Mouse (Mus musculus) thymus, postnatal 36 days (tissue): ENCODE data around the gene Rasgrf2.
"Not testable (repeated sequence)": the region's sequence is repeated elsewhere in the genome, so short reads cannot be mapped to it uniquely, and the experiment has no call there.

ENCODE experiments used
- DNase-seq, 2 experiments: peaks; one replicate each; pipeline ENCODE4 v3.0.0; 2022; ENCODE audit warnings: mixed read lengths in 2 of 2

The Rasgrf2 gene

DNA sequence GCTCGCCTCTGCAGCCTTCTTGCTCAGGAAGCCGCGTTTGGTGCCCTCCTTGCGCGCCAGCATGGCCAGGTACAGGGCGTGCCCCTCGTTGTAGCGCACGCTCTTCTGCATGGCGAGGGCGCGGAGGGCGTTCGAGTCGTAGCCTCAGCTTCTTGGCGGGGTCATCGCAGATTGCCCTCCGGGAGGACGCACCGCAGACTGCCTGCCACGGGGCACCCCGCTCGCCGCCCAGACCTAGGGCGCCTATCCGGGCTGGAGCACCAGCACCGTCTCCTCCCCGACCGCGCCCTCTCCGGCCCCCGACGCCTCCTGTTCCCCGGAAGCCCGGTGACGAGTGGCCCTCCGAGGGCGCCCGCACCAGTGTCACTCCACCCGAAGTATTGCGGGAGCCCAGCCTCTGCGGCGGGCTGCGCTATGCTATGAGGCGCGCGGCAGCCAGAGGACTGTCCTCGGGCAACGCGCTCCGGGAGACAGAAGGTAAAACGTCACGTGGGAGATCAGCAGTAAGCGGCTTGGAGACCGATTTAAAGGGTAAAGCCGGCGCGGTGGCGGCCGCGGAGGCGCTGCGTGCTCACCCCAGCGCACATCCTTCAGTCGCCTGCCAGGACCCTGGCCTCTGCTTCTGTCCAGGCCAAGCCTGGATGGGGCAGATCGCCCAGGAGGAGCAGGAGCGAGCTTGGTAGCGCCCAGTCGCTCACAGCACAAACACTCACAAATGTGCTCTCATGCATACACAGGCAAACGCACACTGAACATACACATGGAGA is at the start of gene Rasgrf2:
TSS of gene Rasgrf2 (minus strand) at position 273 of the 767 bp plus-strand sequence.
- DNase-seq = peak in 1 of 2 experiments; percentile 4

DNA sequence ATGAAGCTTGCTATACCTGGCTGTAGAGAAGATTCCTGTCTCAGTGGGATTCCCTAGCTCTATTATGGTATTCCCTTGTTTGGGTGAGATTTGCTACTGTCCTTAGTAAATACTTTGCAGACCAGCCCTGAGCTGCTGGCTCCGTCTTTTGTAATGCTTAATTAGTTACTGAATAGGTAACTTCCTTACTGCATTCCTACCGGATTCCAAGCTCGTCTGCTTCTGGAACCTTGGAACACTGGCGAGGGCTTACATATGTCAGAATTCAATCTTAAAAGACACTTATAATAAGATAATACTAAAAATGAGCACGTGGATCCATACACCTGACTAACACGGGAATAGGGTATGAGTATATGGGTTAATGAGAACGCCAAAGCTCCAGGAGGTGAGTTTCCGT is 41.2 kb upstream of the Rasgrf2 start:
- not testable (repeated sequence) for DNase-seq

DNA sequence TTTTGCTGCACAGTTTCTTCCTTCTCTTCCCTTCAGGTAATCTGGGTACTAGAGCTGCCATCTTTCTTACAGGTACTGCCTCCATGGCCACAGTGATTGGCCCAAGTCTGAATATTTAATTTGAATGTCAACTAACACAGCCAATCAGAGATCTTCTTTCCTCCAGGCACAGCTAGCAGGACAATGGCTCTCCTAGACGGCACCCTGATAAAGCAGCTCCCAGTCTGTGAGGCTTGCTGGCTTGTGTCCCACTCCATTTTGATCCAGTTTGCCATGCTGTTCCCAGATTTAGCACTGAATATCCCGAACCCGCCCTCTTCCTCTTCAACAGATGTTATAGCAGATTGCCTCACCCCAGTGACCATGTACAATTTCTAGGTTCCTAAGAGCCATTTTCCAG is 19.1 kb upstream of the Rasgrf2 start:
- DNase-seq = no peak

DNA sequence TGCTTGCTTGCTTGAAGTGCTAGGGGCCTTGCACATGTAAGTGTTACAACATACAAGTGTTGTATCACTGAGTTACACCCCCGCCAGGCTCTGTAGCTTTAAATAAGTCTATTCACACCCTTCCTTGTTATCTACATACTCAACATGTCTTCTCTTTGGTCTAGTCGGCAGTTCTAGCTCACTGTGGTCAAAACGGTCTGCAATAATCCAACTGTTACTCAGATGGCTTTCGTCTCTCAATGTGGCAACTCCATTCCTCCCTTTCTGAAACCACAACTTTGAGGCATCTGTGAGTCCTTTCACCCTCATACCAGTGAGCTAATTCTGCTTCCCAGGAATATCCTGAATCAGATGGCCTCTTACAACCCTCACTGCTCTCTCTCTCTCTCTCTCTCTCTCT is 17.4 kb upstream of the Rasgrf2 start:
- DNase-seq = no peak

DNA sequence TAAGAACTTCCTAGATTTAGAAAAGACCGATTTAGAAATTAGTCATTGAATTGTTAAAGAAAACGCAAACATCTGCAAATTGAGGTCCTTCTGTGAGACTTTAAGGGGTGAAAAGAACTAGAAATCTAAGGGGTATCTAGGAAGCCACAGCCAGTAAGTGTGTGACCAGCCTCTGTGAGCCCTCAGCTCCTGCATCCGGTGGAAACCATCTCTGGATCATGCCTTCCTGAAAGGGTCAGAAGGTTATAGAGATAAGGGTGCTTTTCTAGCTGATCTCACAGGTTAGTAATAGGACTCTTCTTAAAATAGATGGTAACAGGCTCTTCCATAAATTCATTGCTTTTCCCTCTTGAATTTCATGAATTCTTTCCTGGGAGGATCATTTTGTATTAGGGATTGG is 3.3 kb upstream of the Rasgrf2 start:
- DNase-seq = no peak

DNA sequence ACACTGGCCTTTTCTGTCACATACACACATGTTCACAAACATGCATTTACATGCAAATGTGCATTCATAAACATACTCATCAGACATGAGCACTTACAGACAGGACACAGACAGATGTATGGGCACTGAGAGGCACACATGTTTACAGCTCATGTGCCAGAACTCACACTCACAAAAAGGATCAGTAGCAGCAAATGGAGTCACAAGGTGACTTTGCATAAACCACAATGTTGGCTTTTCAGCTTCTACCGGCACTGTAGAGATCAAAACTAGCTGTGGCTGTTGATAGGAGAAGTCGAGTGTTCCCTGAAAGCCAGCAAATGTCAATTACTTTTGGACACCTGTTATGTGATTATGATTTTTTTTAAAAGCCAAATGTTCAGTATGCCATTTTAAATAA is 1.1 kb upstream of the Rasgrf2 start:
- no peak for DNase-seq

DNA sequence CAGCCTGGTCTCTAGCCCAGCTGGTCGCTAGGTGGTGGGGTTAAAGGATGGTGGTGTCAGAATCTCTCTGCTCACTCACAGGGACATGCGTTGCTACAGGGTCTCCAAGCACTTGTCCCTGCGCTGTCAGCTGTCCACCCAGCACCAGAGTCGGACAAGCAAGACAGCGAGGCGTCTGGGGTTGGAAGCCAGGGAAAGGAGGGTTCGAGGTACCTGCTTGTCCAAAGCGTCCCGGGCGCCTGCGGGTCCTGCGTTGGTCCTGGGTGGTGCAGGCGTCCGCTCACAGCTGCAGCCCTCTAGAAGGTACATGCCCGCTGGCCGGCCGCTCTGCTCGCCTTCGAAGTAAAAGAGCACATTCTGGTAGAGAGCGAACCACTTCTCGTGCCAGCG is 467 bp downstream of the Rasgrf2 start:
- DNase-seq = peak in 1 of 2 experiments; percentile 2

DNA sequence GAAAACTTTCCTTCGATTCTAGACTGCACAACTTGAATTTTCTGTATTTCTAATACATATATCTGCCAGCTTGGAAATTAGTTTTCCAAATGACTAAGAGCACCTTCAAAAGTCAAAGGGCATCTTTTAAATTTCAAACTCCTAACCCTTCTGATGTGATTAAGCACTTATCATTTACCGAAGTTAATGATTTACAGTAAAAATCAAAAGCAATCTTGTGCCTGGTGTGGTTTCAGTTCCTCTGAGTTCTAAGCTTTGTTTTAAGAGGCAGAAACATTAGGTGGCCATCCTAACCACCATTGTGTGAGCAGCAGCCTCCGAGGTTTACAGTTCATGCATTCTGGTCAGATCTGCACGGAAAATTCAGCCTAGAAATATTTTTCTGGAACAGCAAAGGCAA is 1.6 kb downstream of the Rasgrf2 start:
- DNase-seq = no peak

DNA sequence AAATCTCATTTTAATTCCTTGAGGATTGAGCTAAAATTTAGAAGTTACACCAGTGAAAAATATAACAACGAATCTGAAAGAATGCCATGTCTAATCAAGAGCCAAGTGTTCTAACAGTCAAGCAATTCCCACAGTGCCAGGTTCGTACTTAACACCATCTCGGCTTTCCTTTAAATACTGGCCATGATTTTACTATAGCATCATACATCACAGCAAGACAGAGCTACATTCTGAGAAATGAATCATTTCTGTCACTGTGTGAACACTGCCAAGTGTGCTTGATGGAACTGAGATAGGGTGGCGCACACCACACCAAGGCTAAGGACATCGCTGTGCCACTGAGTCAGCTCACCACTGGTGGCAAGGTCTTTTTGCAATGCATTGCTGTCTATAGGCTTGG is 5.6 kb downstream of the Rasgrf2 start:
- DNase-seq = no peak

DNA sequence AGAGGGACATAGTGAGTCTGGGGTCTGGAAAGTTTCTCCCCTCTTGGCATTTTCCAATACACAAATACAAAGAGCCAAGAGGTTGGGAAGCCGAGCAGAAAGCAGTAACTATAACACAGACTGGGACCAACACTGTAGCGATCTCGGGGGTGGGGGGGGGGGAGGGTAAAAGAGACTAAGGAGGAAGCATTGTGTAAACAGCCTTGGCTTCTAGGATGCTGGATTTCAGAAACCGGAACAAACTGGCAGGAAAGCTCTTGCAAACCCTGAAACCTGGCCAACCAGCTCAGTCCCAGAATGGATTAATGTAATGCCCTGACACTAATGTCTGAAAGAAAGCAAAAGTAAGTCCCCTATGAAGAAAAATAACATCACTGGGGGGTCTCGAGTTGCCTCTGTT is 11.8 kb downstream of the Rasgrf2 start:
- DNase-seq = no peak

DNA sequence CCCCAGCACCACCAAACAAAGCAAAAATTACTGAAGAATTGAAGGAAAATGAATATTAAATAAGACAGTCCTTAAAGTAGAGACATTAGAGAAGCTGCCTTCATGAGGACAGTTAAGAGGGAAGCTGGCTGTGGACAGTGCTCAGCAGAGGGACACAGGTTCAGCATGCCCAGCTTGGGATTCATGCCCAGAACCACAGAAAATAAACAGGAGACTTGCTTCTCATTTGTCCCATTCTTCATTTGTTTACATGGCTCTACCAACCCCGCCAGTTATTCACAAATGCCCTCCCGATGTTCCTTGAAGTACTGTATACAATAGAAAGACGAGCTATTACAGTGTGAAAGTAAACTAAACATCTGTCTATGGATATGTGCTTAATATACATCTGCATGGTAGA is 17.4 kb downstream of the Rasgrf2 start:
- no peak for DNase-seq

DNA sequence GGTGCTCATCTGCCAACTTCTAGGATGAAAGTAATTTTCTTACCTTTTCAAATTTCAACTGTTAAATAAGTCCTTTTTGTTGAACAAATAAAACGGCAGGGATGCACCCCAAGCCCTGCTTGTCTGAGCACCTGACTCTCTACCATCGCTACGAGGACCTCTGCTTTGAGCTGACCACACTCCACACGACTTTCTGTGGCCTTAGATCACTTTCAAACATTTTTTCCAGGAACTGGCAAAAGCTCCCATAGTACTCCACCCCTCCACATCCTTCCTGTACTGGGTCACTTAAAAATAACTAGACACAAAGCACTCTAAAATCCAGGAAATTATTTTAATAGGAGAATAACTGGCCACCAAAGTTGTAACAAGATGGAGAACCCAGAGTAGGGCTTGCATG is 23.2 kb downstream of the Rasgrf2 start:
- DNase-seq = no peak

DNA sequence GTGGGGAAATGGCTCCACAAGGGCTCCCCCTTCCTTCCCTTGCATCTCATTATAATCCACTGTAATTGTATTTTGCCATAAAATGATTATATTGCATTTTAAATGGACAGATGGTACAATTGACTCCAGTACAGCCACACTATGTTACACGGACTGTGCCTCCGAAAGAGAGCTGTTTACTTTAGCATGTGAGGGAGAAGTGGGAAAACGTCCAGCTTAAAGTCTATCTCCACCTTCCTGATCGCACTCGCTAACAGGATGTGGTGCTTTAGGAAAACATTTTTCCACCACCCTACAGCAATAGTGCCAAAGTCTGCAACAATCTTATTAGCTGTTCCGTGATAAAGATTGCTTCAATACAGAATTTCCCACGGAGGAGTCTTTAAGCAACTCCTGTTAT is 27.2 kb downstream of the Rasgrf2 start:
- DNase-seq = no peak

DNA sequence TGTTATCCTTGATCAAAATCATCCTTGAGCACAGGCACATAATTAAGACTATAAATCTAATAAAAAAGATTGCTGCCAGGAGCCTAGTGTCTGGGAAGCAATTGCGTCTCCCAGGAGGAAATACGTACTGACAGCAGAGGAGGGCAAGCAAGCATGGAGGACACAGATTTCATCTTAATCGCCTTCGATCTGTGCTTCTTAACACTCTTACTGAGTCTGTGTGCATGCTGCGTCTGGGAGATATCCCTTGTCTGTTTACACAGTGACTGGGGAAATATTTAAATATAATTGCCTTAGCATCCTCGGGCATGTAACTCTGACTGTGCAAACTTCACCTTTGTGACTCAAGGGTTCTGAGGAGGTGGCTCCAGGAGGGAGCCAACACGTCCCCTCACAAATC is 33.0 kb downstream of the Rasgrf2 start:
- no peak for DNase-seq

DNA sequence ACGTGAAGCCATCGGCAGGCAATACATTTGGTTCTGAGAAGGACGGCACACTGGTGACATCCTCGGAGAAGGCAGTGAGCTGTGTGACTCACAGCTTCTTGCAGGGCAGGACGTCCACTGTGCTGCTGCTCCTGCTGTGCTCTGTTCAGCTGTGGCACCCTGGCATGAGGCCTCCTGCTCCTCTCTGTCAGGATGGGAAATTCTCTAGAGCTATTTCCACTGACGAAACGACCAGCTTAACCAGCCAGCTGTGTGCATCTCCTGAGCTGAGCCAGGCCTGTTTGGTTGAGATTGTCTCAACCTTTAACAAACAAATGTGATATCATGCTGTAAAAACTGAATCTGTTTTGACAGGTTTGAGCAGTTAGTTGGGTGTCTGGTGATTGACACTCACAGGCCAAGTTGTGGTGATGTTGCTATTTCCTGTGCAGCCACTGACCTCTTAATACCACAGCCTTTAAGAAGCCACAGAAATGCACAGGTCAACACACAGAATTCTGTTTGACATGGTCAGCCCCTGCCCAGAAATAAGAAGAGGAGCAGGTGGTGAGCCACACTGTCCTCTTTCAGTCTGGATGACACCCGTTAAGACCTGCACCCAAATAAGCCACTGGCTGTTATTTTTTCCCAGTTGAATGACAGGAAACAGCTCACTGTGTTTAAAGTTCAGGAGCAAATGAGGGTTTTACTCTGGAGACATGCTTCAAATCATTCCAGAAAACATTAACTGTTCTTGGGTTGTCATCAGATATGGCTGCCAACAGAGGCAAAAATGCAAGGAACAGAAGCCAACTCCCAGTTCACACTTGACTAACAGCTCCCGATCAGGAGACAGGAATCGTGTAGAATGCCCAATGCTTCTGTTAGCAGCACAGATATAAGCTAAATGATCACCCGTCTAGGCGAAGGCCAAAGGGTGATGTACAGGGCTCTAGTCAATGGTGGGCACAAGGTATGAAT is 36.0 kb downstream of the Rasgrf2 start:
- DNase-seq = no peak

DNA sequence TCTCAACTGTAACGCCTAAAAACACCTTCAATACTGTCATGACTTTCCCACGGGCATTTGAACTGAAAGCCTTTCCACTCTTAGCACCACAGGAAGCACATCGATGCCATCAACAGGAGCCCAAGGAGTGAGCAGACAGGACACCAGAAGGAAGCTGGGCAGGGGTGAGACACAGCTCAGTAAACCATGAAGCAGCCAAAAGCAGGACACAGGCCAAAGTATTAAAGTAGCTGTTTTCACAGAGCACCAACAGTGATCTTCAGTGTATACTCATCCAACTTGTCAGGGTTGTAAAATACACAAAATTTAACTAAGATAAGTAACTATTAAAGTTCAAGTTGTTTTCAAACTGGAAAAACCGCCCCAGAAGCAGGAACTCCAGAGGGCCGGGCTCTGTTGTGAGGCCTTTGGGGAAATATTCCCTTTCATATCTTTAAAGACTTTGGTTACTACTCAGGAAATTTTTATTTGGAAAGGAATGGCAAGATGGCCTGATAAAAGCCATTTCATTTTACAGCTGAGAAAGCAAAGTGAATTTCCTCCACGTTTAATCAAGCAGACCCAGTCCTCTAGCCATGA is 37.7 kb downstream of the Rasgrf2 start:
- DNase-seq = no peak

DNA sequence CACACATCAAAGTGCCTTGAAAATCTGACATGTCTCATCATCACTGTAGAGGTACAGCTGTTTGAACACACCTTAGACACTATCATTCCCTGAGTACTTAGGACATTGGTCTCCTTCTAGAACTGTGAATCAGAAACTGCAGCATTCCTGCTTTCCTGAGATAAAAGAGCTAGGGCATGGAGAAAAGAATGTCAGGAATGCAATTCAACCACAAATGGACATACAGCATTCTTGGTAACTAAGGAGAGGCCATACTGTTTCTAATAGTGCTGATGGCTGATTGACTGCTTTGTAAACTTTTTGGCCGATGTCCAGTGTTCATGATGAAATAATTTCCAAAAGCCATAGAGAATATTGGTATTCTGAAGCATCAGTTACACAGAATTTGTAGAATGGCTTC is 58.3 kb downstream of the Rasgrf2 start:
- no peak for DNase-seq

DNA sequence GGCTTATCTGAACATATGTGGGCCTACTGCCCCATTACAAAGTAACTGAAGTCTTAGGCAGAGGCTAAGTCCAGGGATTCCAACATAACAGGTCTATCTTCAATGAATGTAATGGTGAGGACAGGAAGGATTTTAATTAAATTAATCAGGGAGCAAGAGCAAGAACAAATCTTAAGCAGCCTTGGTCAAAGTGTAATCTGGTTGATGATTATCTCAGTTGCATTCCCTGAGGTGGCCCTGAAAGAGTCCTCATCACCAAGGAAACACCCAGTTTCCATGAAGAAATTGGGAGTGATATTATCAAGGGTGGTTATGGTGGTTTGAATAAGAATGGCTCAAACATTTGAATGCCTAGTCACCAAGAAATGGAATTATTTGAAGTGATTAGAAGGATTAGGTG is 62.8 kb downstream of the Rasgrf2 start:
- no peak for DNase-seq

DNA sequence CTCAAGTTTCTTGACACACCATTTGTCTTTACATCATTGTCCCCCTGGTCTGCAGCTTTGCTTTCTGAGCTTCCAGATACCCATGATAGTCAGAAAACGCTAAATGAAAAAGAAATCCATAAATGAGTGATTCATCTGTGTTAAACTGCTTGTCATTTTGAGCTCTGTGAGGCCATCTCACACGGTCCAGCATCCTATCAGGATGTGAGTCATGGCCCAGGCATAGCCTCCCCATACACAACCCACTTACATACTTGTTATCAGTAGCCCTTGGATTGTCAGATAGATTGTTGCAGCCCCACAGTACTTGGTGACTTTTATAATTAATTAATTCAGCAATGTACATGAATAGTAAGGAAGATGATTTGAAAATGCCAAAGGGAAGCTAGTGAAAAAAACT is 63.6 kb downstream of the Rasgrf2 start:
- DNase-seq = no peak

DNA sequence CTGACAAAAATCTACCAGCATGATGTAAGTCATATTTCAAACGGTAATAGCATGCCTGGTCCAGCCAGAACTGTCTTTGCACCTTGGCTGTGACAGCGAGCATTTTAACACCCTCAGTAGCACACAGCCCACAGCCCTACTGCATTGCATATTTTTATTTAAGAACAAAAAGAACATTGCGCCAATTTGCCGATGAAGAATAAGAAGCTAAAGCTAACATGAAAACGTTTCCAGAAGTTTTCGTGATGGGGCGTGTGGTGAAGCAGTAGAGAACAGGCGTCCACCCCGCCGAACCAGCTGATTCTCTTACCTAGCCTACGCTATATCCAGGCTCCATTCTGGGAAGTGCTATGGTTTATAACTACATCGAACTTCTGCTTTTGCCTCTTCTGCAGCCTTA is 77.7 kb downstream of the Rasgrf2 start:
- DNase-seq = no peak

DNA sequence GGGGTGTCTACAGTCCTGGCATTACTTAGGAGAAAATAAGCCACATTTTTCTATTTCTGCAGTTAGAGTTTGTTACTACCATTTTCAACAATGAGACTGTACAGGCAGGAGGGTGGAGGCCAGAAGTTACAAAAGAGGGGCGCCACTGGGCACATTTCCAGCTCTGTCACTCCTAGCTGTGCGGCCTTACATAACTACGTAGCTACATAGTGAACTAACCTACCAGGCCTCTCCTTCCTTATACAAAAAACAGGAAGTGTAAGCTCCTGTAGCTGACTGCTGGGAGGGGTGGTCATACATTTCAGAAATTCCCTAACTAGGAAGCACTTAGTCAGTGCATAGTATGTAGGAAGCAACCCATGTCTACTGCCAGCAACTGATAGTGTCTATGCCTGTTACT is 78.5 kb downstream of the Rasgrf2 start:
- no peak for DNase-seq

DNA sequence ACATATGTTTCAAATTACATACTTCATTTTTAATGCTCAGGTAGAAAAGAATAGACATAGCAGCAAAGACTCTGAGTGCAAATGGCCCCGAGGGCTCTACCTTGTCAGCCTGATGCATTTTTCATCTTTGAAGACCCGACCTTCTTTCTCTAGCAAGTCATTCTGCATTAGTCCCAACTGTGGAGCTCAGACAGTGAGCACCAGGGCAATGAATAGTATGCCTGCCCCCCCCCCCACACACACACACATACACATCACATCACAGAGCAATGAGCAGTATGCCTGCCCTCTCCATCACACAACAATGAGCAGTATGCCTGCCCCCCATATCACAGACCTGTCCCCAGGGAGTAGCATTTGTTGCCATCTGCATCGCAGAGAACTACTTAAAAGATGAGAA is 80.2 kb downstream of the Rasgrf2 start:
- DNase-seq = no peak
